Mouse (Mus musculus) E14TG2a.4 (cell line): Measurements from ENCODE around the gene P3h4.

Source experiments
- CTCF ChIP-seq: conservative IDR thresholded peaks from 2 replicates; pipeline ENCODE4 v1.5.1; 2014; ENCODE audit warnings: low read length
- NANOG ChIP-seq: IDR thresholded peaks from 2 replicates; pipeline ENCODE4 v1.6.1; 2014; ENCODE audit warnings: borderline replicate concordance, low read length, mixed read lengths

GRCm38 (mm10) chr11:100393733-100394132 is 20.9 kb downstream of the P3h4 start:
- TF ChIP-seq CTCF (no peak), NANOG (no peak)
